Mouse (Mus musculus): Measurements from ENCODE around the gene 1810009J06Rik.
"Not testable (repeated sequence)": the region's sequence is repeated elsewhere in the genome, so short reads cannot be mapped to it uniquely, and the experiment has no call there.

The 1810009J06Rik gene

GRCm38 (mm10) chr6:40964454-40964853 lies at the start of gene 1810009J06Rik:
TSS of gene 1810009J06Rik (plus strand) at chr6:40964754.
- DNase-seq: not testable (repeated sequence)

- no peak for DNase-seq
Measured at GRCm38 (mm10) chr6:40919954-40920353, 44.6 kb upstream of the 1810009J06Rik start.

- DNase-seq: no peak
Measured at GRCm38 (mm10) chr6:40940457-40940856, 24.1 kb upstream of the 1810009J06Rik start, which contains the start of gene 1700074P13Rik. TSS of gene 1700074P13Rik (minus strand) at chr6:40940557.

- no peak for DNase-seq
Measured at GRCm38 (mm10) chr6:40951770-40952169, 12.8 kb upstream of the 1810009J06Rik start, which contains the start of gene Gm4744. TSS of gene Gm4744 (minus strand) at chr6:40951870.

- no peak for DNase-seq
Measured at GRCm38 (mm10) chr6:40953716-40954115, 10.8 kb upstream of the 1810009J06Rik start.

GRCm38 (mm10) chr6:40999379-40999778 lies 34.8 kb downstream of the 1810009J06Rik start, which contains the start of gene Gm2663:
TSS of gene Gm2663 (minus strand) at chr6:40999479.
- DNase-seq: not testable (repeated sequence)

- no peak for DNase-seq
Measured at GRCm38 (mm10) chr6:41015065-41015464, 50.5 kb downstream of the 1810009J06Rik start.
